Mouse (Mus musculus) neural tube, embryonic 14.5 days (tissue): ENCODE results near the gene Cdyl. TPM values are rescaled to one million over a fixed set of nuclear protein-coding genes. Genes with fewer than 3 reads are reported as not detected.

Experiments
- ATAC-seq: fragments of 200-750 bp; cut with Nextera tagmentation; 2 replicates; pipeline ENCODE4 v1.8.0; 2017; ENCODE audit warnings: low read depth, mild to moderate bottlenecking, moderate TSS enrichment, moderate library complexity
- H3K27ac ChIP-seq: fragments of 300-500 bp; sonication (generic); 2 replicates; pipeline ENCODE4 v1.5.1; 2014; ENCODE audit warnings: low read depth, mild to moderate bottlenecking, control low read depth, low read length, moderate library complexity, mixed read lengths
- H3K27me3 ChIP-seq: fragments of 300-500 bp; sonication (generic); 2 replicates; pipeline ENCODE4 v1.6.1; 2014; ENCODE audit warnings: low read length; ENCODE audit not compliant: control insufficient read depth, insufficient read depth
- H3K36me3 ChIP-seq: fragments of 300-500 bp; sonication (generic); 2 replicates; pipeline ENCODE4 v1.6.1; 2014; ENCODE audit warnings: low read length, mixed read lengths; ENCODE audit not compliant: control insufficient read depth, insufficient read depth
- H3K4me1 ChIP-seq: fragments of 300-500 bp; sonication (generic); 2 replicates; pipeline ENCODE4 v1.6.1; 2014; ENCODE audit warnings: low read length; ENCODE audit not compliant: control insufficient read depth, insufficient read depth
- H3K4me2 ChIP-seq: fragments of 300-500 bp; sonication (generic); 2 replicates; pipeline ENCODE4 v1.6.1; 2014; ENCODE audit warnings: mild to moderate bottlenecking, low read depth, low read length, control low read depth
- H3K4me3 ChIP-seq: fragments of 300-500 bp; sonication (generic); 2 replicates; pipeline ENCODE4 v1.5.1; 2014; ENCODE audit warnings: low read depth, low read length, control low read depth, mixed read lengths
- H3K9ac ChIP-seq: fragments of 300-500 bp; sonication (generic); replicated peaks from 2 replicates; pipeline ENCODE4 v1.6.1; 2014; ENCODE audit warnings: low read depth, mild to moderate bottlenecking, control low read depth, low read length, mixed read lengths
- H3K9me3 ChIP-seq: fragments of 300-500 bp; sonication (generic); 2 replicates; pipeline ENCODE4 v1.6.1; 2016; ENCODE audit warnings: low read length; ENCODE audit not compliant: control insufficient read depth
- WGBS: fragments of 180-500 bp; shearing (Covaris S2); extraction: QIAGEN DNeasy Blood & Tissue Kit; methylation state at CpG from one replicate; pipeline ENCODE4 v1.1.7; 2014; 5-methylcytosine and 5-hydroxymethylcytosine counted together
- polyA plus RNA-seq: library from polyadenylated mRNA; unstranded; fragments of >200 nt; fragmentation: Nextera tagmentation; extraction: Ambion mirVana; gene quantifications from 2 replicates; pipeline ENCODE4 v1.2.1, GENCODE M21; 2014

Cdyl gene
- polyA plus RNA-seq, 1 experiment from 2014 or later, result 5.7 TPM

GRCm38 (mm10) chr13:35732131-35732530, 72.5 kb downstream of the Cdyl start:
- no peak overlapping the region for H3K27ac ChIP-seq
- no peaks in the 10 kb centered on the region for H3K9me3 ChIP-seq
- H3K4me1 ChIP-seq, result no peaks in the 10 kb centered on the region
- no peak overlapping the region for H3K9ac ChIP-seq
- H3K4me3 ChIP-seq, result no peak overlapping the region
- H3K27me3 ChIP-seq, result no peaks in the 10 kb centered on the region
- 94% methylated on average over 4 of the region's 4 CpGs for WGBS
- H3K36me3 ChIP-seq, result no peaks in the 10 kb centered on the region
- no peak overlapping the region for H3K4me2 ChIP-seq
- ATAC-seq, result no peak

GRCm38 (mm10) chr13:35732891-35733596, 73.4 kb downstream of the Cdyl start:
- H3K9ac ChIP-seq, result no peak overlapping the region

GRCm38 (mm10) chr13:35737565-35737964, 77.9 kb downstream of the Cdyl start:
- no peaks in the 10 kb centered on the region for H3K9me3 ChIP-seq
- H3K4me1 ChIP-seq, result peaks cover 3% of the 10 kb centered on the region
- no peak for ATAC-seq
- H3K4me2 ChIP-seq, result no peak overlapping the region
- no peak overlapping the region for H3K9ac ChIP-seq
- H3K36me3 ChIP-seq, result no peaks in the 10 kb centered on the region
- 15% methylated on average over 2 of the region's 2 CpGs for WGBS
- H3K27ac ChIP-seq, result no peak overlapping the region
- no peak overlapping the region for H3K4me3 ChIP-seq
- H3K27me3 ChIP-seq, result peaks cover 12% of the 10 kb centered on the region; the same call in 1 of the 2 replicates

More at GRCm38 (mm10) chr13:35732891-35733596, 73.4 kb downstream of the Cdyl start:
- 94% methylated on average over 5 of the region's 5 CpGs for WGBS
- ATAC-seq, result no peak
- no peaks in the 10 kb centered on the region for H3K9me3 ChIP-seq
- no peaks in the 10 kb centered on the region for H3K27me3 ChIP-seq
- H3K4me1 ChIP-seq, result no peaks in the 10 kb centered on the region
- H3K27ac ChIP-seq, result no peak overlapping the region
- no peak overlapping the region for H3K4me2 ChIP-seq
- H3K36me3 ChIP-seq, result no peaks in the 10 kb centered on the region
- H3K4me3 ChIP-seq, result no peak overlapping the region

GRCm38 (mm10) chr13:35738210-35738609, 78.6 kb downstream of the Cdyl start:
- Histone ChIP-seq H3K9me3 (no peaks in the 10 kb centered on the region), H3K4me1 (peaks cover 7% of the 10 kb centered on the region), H3K27me3 (peaks cover 12% of the 10 kb centered on the region; the same call in 1 of the 2 replicates), H3K9ac (no peak overlapping the region), H3K4me3 (no peak overlapping the region), H3K36me3 (no peaks in the 10 kb centered on the region), H3K27ac (no peak overlapping the region), H3K4me2 (no peak overlapping the region)
- no peak for ATAC-seq
- WGBS, result 13% methylated on average over 2 of the region's 2 CpGs

- no peak overlapping the region for H3K4me3 ChIP-seq
- H3K9ac ChIP-seq, result no peak overlapping the region
- H3K27me3 ChIP-seq, result peaks cover 12% of the 10 kb centered on the region; the same call in 1 of the 2 replicates
- 12% methylated on average over 10 of the region's 10 CpGs for WGBS
- H3K4me2 ChIP-seq, result no peak overlapping the region
- H3K4me1 ChIP-seq, result peaks cover 11% of the 10 kb centered on the region
- H3K27ac ChIP-seq, result no peak overlapping the region
- no peaks in the 10 kb centered on the region for H3K36me3 ChIP-seq
- no peak for ATAC-seq
- no peaks in the 10 kb centered on the region for H3K9me3 ChIP-seq
Observed at GRCm38 (mm10) chr13:35739473-35739872, 79.8 kb downstream of the Cdyl start.

GRCm38 (mm10) chr13:35740301-35741039, 80.8 kb downstream of the Cdyl start:
- H3K27ac ChIP-seq, result no peak overlapping the region
- H3K4me1 ChIP-seq, result peaks cover 11% of the 10 kb centered on the region
- H3K27me3 ChIP-seq, result peaks cover 12% of the 10 kb centered on the region; the same call in 1 of the 2 replicates
- peak; percentile 76 for ATAC-seq
- peak overlapping the region; percentile 83; the same call in 1 of the 2 replicates for H3K9ac ChIP-seq
- H3K36me3 ChIP-seq, result no peaks in the 10 kb centered on the region
- H3K4me2 ChIP-seq, result peak overlapping the region; percentile 89
- H3K4me3 ChIP-seq, result peak overlapping the region; percentile 96
- no peaks in the 10 kb centered on the region for H3K9me3 ChIP-seq
- 3% methylated on average over 41 of the region's 61 CpGs for WGBS

- Histone ChIP-seq H3K27me3 (peaks cover 12% of the 10 kb centered on the region; the same call in 1 of the 2 replicates), H3K4me1 (peaks cover 11% of the 10 kb centered on the region), H3K27ac (peak overlapping the region; percentile 79), H3K4me3 (peak overlapping the region; percentile 96), H3K9ac (peak overlapping the region; percentile 83), H3K9me3 (peaks cover 3% of the 10 kb centered on the region; the same call in 1 of the 2 replicates), H3K4me2 (peak overlapping the region; percentile 89), H3K36me3 (no peaks in the 10 kb centered on the region)
- ATAC-seq, result peak; percentile 95
- 2% methylated on average over 59 of the region's 68 CpGs for WGBS
Observed at GRCm38 (mm10) chr13:35741040-35741619, 81.5 kb downstream of the Cdyl start.

GRCm38 (mm10) chr13:35741620-35742421, 82.2 kb downstream of the Cdyl start:
- peaks cover 9% of the 10 kb centered on the region; the same call in 1 of the 2 replicates for H3K9me3 ChIP-seq
- H3K27ac ChIP-seq, result peak overlapping the region; percentile 79
- H3K4me3 ChIP-seq, result peak overlapping the region; percentile 96
- H3K4me1 ChIP-seq, result peaks cover 11% of the 10 kb centered on the region
- WGBS, result under 1% methylated on average over 40 of the region's 93 CpGs
- H3K27me3 ChIP-seq, result peaks cover 12% of the 10 kb centered on the region; the same call in 1 of the 2 replicates
- no peaks in the 10 kb centered on the region for H3K36me3 ChIP-seq
- H3K4me2 ChIP-seq, result peak overlapping the region; percentile 89
- peak; percentile 86 for ATAC-seq
- peak overlapping the region; percentile 83 for H3K9ac ChIP-seq
